Mouse (Mus musculus): ENCODE data around the gene Ahcy.
"Not testable (repeated sequence)": the region's sequence is repeated elsewhere in the genome, so short reads cannot be mapped to it uniquely, and the experiment has no call there.

Ahcy gene

GRCm38 (mm10) chr2:155019673-155020072, 54.6 kb downstream of the Ahcy start:
- DNase-seq (ENCODE audit: low read depth, low spot score): peak; percentile 84

GRCm38 (mm10) chr2:155018762-155019641, 55.3 kb downstream of the Ahcy start:
- peak; percentile 79 for DNase-seq (ENCODE audit: low read depth, low spot score)

- DNase-seq (ENCODE audit: low read depth, low spot score): peak; percentile 25
These were observed 56.0 kb downstream of the Ahcy start, which contains the start of gene Gm14226 for GRCm38 (mm10) chr2:155018251-155018755. Gene Gm14226, plus strand, starts transcription at chr2:155018266.

GRCm38 (mm10) chr2:155016751-155017150, 57.5 kb downstream of the Ahcy start:
- not testable (repeated sequence) for DNase-seq (ENCODE audit: low read depth, low spot score)

GRCm38 (mm10) chr2:155012991-155013390, 61.3 kb downstream of the Ahcy start:
- DNase-seq (ENCODE audit: low read depth, low spot score): no peak

GRCm38 (mm10) chr2:155011086-155011656, 63.1 kb downstream of the Ahcy start:
- DNase-seq (ENCODE audit: low read depth, low spot score): peak; percentile 18
